ENCODE assay signal across 15 mouse cellular contexts in the genomic region with DNA sequence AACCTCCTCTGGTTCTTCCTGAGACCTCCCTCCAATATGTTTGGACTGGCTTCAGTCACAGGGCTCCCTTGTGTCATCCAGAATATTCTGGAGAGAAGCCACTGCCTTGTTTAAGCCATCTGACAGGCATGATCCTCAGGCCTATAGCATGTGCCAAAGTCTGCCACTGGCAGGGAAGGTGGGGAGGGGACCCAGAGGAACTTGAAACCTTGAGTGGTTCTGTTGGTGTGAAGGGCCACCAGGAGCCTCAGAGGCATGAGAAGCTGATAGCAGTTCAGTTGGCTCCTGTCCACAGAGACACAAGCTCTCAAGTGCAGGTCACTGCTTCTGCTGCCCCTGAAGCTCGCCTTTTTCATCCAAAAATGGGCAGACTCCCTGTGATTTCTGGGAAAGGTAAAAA. TPM values are rescaled to one million over a fixed set of nuclear protein-coding genes. Genes with fewer than 3 reads are reported as not detected.
DNase-seq lines count a peak whose midpoint lies in the region; ATAC-seq and TF ChIP-seq lines count a peak whose summit lies in the region.
"Had no signal": no experiment of that assay in that cellular context is flagged by ENCODE, and none has a peak within 500 bp of the region (broad histone marks: within the 10 kb centered on the region; RNA-seq: fewer than 3 reads in every experiment).

No protein-coding gene starts in this region.

- no peak overlapping the region for H3K4me3 ChIP-seq in gastrocnemius, adult 2 months
- no peak overlapping the region for H3K4me3 ChIP-seq in hindbrain, embryonic 16.5 days (ENCODE audit: low read length)
- H3K4me3 ChIP-seq in hindbrain, embryonic 12.5 days = no peak overlapping the region
- H3K4me3 ChIP-seq: forebrain, embryonic 12.5 days had no signal

- H3K9me3 ChIP-seq in hindbrain, embryonic 16.5 days (ENCODE audit: control insufficient read depth, low read length) = no peaks in the 10 kb centered on the region
- H3K9me3 ChIP-seq in hindbrain, embryonic 12.5 days (replicated peaks) = no peaks in the 10 kb centered on the region
- H3K9me3 ChIP-seq: forebrain, embryonic 12.5 days had no signal

- intact Hi-C loops in gastrocnemius, adult 2 months (cut with DNase I) = loop anchor here (5.0 kb wide), 1 partner anchor 81 kb away; no protein-coding TSS in a partner anchor

- no peak for TF ChIP-seq CTCF in gastrocnemius, adult 2 months (IDR thresholded peaks at IDR 0.05)

- peaks cover 7% of the 10 kb centered on the region for H3K4me1 ChIP-seq in hindbrain, embryonic 16.5 days (ENCODE audit: control insufficient read depth, insufficient read depth, low read depth, low read length)
- H3K4me1 ChIP-seq in hindbrain, embryonic 12.5 days = peaks cover 8% of the 10 kb centered on the region; the same call in 1 of the 2 replicates

- DNase-seq in gastrocnemius, adult 2 months = peak; percentile 42
- DNase-seq in gastrocnemius, adult 18-20 months (ENCODE audit: low spot score) = no peak
- DNase-seq in adipocyte (ENCODE audit: low spot score) = peak; percentile 62
- peak; percentile 83 for DNase-seq in cerebellum, adult 9-10 months
- DNase-seq in adrenal gland, postnatal 10 days = no peak
- no peak for DNase-seq in thymus, postnatal 10 days (ENCODE audit: low spot score in 2 of 2)
- DNase-seq: B cell, adult 2 months; kidney, postnatal 25 days; layer of hippocampus, adult 9-11 months; lung, adult 2 months had no signal

- H3K27ac ChIP-seq in gastrocnemius, adult 2 months = peak overlapping the region; percentile 74
- no peak overlapping the region for H3K27ac ChIP-seq in hindbrain, embryonic 16.5 days (ENCODE audit: low read depth, low read length)
- no peak overlapping the region for H3K27ac ChIP-seq in hindbrain, embryonic 12.5 days
- H3K27ac ChIP-seq: forebrain, embryonic 12.5 days had no signal

- no peaks in the 10 kb centered on the region for H3K27me3 ChIP-seq in hindbrain, embryonic 16.5 days (replicated peaks; ENCODE audit: control insufficient read depth, insufficient read depth, low read length)
- H3K27me3 ChIP-seq in hindbrain, embryonic 12.5 days = peaks cover 4% of the 10 kb centered on the region; the same call in 1 of the 2 replicates
- H3K27me3 ChIP-seq: Patski had no signal

- 0 out of 2 replicates have a peak, but pooled peaks cover 2% of the 10 kb centered on the region for H3K36me3 ChIP-seq in hindbrain, embryonic 16.5 days (ENCODE audit: control insufficient read depth, insufficient read depth, low read length)
- peaks cover 9% of the 10 kb centered on the region for H3K36me3 ChIP-seq in hindbrain, embryonic 12.5 days

- H3K4me2 ChIP-seq in hindbrain, embryonic 16.5 days (ENCODE audit: low read length) = no peak overlapping the region
- H3K4me2 ChIP-seq in hindbrain, embryonic 12.5 days (replicated peaks) = no peak overlapping the region
- H3K4me2 ChIP-seq: forebrain, embryonic 12.5 days had no signal

- WGBS in hindbrain, embryonic 16.5 days = 50% methylated on average over 1 of the region's 1 CpGs
- 54% methylated on average over 1 of the region's 1 CpGs for WGBS in hindbrain, embryonic 12.5 days

- 0 out of 2 replicates have a peak overlapping the region, but pooled peaks have one; percentile 18 for H3K9ac ChIP-seq in hindbrain, embryonic 16.5 days (ENCODE audit: low read depth, low read length)
- H3K9ac ChIP-seq in hindbrain, embryonic 12.5 days = no peak overlapping the region
- H3K9ac ChIP-seq: forebrain, embryonic 12.5 days had no signal

- ATAC-seq in hindbrain, embryonic 16.5 days = no peak
- no peak for ATAC-seq in hindbrain, embryonic 12.5 days (ENCODE audit: low FRiP score)
- ATAC-seq: intestine, embryonic 16.5 days; Patski had no signal

RNA-seq across cellular contexts. Expression of gene Slc35b1, which starts 12.1 kb away (rescaled TPM):
- 10 to 100 TPM; 42.4 to 49.5 TPM for total RNA-seq in gastrocnemius, adult 2 months (2021)
- 10 to 100 TPM; 43.9 to 44.1 TPM for total RNA-seq in gastrocnemius, adult 18-20 months (2021)
- 142 and 147 TPM in 2 replicates for polyA plus RNA-seq in hindbrain, embryonic 16.5 days (2015; fragmentation: Nextera tagmentation; extraction: Ambion mirVana)
- 124 and 128 TPM in 2 replicates for polyA plus RNA-seq in hindbrain, embryonic 12.5 days (2016; fragmentation: Nextera tagmentation; extraction: Ambion mirVana)
- total RNA-seq in adrenal gland, postnatal 10 days (2021) = 10 to 100 TPM; 48.8 to 53.9 TPM

RNA-seq across cellular contexts. Expression of gene Spop, which starts 17.3 kb away (rescaled TPM):
- 100 to 1,000 TPM; 190 to 208 TPM for total RNA-seq in gastrocnemius, adult 2 months (2021)
- 100 to 1,000 TPM; 162 to 171 TPM for total RNA-seq in gastrocnemius, adult 18-20 months (2021)
- 222 and 250 TPM in 2 replicates for polyA plus RNA-seq in hindbrain, embryonic 16.5 days (2015; fragmentation: Nextera tagmentation; extraction: Ambion mirVana)
- polyA plus RNA-seq in hindbrain, embryonic 12.5 days (2016; fragmentation: Nextera tagmentation; extraction: Ambion mirVana) = 204 and 215 TPM in 2 replicates
- 100 to 1,000 TPM; 104 to 121 TPM for total RNA-seq in adrenal gland, postnatal 10 days (2021)

RNA-seq across cellular contexts. Expression of gene Fam117a, which starts 59.7 kb away (rescaled TPM):
- total RNA-seq in gastrocnemius, adult 2 months (2021) = 1 to 10 TPM; 1.5 to 2.1 TPM
- total RNA-seq in gastrocnemius, adult 18-20 months (2021) = 1 to 10 TPM; 1.6 to 2.6 TPM
- 3.0 and 3.1 TPM in 2 replicates for polyA plus RNA-seq in hindbrain, embryonic 16.5 days (2015; fragmentation: Nextera tagmentation; extraction: Ambion mirVana)
- polyA plus RNA-seq in hindbrain, embryonic 12.5 days (2016; fragmentation: Nextera tagmentation; extraction: Ambion mirVana) = 11.7 and 11.9 TPM in 2 replicates
- 10 to 100 TPM; 21.6 to 25.9 TPM for total RNA-seq in adrenal gland, postnatal 10 days (2021)

Comparison
In these comparisons a context has a peak if more than half of its experiments do, and no peak if none do; other contexts are left out.
1. DNase-seq: peak in gastrocnemius, adult 2 months (single experiment), adipocyte (single experiment) and cerebellum, adult 9-10 months (single experiment); none in gastrocnemius, adult 18-20 months (single experiment), adrenal gland, postnatal 10 days (single experiment) and thymus, postnatal 10 days (0 of 2).
2. RNA of gene Fam117a, which starts 59.7 kb away (total RNA-seq): 21.6 to 25.9 TPM in adrenal gland, postnatal 10 days; 1.6 to 2.6 TPM in gastrocnemius, adult 18-20 months and 1.5 to 2.1 TPM in gastrocnemius, adult 2 months; every median in the first group is over 4 times any median in the second.